Mouse (Mus musculus) brain, embryonic 18.5 days (tissue): ENCODE data around the gene Atp6v0b.
A peak's percentile ranks its signal among the peaks of the same experiment; 100 is the strongest.

Source experiments
- DNase-seq: peaks from one replicate; pipeline ENCODE4 v3.0.0-alpha.2; 2012; ENCODE audit warnings: low read depth, low spot score

Gene Atp6v0b

DNA sequence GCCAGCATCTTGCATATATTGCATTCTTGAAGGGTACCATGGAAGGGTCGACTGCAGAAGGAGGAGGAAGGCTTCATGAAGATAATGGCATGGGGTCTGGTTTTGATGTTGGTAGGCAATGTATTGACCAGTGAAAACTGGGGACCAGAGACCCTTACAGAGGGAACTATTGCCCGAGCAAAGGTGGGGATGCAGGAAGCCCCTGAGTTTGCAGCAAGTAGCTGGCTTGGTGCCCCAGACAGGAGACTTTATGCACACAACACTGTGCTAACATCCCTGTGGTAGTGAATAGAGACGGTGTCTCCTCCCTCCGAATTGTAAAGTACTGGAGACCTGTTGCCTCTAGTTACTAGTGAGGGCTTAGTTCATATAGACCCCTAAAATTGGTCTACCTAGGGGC is 49.9 kb downstream of the Atp6v0b start:
- no peak for DNase-seq

DNA sequence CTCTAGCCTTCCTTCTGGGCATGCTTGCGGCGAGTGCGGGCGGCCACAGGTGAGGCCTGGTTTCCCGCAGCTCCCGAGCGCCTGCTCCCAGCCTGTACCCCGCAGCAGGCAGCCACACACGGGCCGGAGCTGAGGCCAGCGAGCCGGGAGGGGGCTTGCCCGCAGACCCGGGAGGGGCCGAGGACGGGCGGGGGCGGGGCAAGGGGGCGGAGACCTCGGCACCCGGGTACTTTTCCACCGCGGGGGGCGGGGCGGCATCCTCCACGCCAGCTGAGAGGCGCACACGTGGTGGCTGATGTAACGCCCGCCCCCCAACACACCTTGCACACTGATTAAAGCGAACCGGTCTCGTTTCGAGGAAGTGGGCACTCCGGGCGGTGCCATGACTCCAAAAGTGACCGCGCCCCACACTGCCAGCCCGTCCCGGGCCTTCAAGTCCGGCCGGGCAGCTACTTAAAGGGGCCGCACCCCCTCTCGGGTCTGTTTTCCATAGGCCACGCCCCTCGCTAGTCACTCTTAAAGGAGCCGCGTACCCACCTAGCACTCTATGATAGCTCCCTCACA is 50.8 kb downstream of the Atp6v0b start:
- DNase-seq: peak; percentile 73

DNA sequence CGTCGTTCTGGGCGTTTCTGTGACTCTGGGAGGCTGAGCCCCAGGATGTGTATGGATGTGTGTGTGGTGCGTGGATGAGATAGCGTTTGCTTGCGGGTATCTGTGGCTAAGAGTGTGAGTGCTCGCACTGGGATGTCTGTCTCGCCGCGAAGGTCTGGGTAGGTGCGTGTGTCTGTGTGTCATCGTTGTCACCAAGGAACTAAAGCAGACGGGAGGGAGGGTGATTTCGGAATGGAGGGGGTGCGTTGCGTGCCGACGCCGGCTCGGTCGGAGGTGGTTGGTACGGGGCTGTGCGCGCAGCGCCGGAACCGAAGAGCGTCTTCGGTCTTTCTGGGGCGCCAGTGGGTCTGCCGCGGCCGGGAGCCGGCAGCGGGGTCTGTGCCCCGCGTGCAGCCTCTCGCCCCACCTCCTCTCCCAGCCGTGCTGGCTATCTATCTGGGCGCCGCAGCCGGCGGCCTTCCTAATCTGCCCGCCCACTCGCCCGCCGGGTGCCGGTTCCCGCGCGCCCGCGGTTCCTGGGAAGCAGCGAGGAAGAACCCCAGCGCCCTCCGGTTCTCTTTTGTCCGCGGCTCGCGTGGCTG is 51.5 kb downstream of the Atp6v0b start:
- no peak for DNase-seq

DNA sequence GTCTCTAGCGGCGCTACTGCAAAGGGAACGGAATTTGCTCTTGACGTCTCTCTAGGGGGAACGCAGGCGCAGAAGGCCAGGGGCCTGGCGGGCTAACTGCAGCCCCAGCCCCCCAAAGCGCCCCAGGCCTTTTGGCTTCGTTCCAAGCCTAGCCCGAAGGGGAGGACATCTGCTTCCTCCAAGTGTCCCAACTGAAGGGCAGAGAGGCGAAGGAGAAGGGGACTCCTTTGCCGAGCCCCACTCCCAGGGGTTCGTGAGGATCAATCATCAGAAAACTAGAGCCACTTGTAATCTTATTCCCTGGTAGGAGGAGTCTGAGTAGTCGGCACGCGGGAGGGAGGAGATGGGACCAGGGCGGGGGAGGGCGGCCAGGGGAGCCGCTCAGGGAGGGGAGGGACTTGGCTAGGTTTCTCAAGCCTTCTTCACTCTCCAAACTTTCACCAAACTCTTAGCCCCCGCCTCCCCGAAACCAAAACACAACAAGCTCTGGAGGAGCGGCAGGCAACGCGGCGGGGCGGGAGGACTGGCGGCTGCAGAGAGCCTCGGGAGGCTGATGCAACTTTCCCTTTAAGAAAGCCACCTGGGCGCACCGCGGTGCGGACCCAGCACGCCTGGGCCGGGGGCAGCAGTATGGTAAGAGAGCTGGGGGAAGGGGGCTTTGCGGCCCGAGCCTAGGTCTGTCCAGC is 52.1 kb downstream of the Atp6v0b start:
- no peak for DNase-seq

DNA sequence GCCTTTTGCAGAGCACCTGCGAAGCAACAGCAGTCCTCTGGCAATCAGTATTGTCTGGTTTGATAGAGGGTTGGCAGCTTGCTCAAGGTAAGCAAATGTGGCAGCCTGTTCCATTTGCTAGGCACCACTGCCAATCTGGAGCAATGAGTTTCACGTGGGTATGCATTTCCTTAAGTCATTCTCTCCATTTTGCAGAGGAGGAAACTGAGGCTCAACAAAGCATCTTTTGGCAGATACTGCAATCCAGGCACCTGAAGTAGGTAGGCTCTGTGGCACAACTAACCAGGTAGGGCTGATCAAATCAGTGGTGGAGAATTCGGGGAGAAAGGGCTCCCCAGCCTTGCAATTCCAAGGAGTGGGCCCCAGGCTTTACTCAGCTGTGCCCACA is 52.7 kb downstream of the Atp6v0b start, which contains the start of gene Slc6a9:
Slc6a9 (plus strand) TSS at position 50 of the 388 bp plus-strand sequence.
- no peak for DNase-seq
